Mouse (Mus musculus): ENCODE data around the gene Jak3. TPM values are rescaled to one million over a fixed set of nuclear protein-coding genes. Genes with fewer than 3 reads are reported as not detected.

Gene Jak3
- polyA plus RNA-seq, 1 experiment from 2014 or later = 9.9 TPM

- ATAC-seq (ENCODE audit: borderline replicate concordance, extremely low read depth, low FRiP score, low TSS enrichment) = no peak
- Histone ChIP-seq H3K9me3 (no peaks in the 10 kb centered on the region), H3K27ac (no peak overlapping the region), H3K4me3 (no peak overlapping the region), H3K27me3 (peaks cover 35% of the 10 kb centered on the region), H3K36me3 (no peaks in the 10 kb centered on the region), H3K4me1 (peaks cover 9% of the 10 kb centered on the region; the same call in 1 of the 2 replicates), H3K4me2 (no peak overlapping the region), H3K9ac (no peak overlapping the region)
- WGBS = 46% methylated on average over 8 of the region's 8 CpGs
Observed at GRCm38 (mm10) chr8:71637149-71638095, 38.7 kb upstream of the Jak3 start.

GRCm38 (mm10) chr8:71638321-71638720 lies 37.8 kb upstream of the Jak3 start:
- Histone ChIP-seq H3K27me3 (peaks cover 26% of the 10 kb centered on the region), H3K36me3 (no peaks in the 10 kb centered on the region), H3K9ac (no peak overlapping the region), H3K4me3 (no peak overlapping the region), H3K9me3 (no peaks in the 10 kb centered on the region), H3K27ac (no peak overlapping the region), H3K4me2 (no peak overlapping the region), H3K4me1 (peaks cover 9% of the 10 kb centered on the region; the same call in 1 of the 2 replicates)
- 63% methylated on average over 6 of the region's 6 CpGs for WGBS
- no peak for ATAC-seq (ENCODE audit: borderline replicate concordance, extremely low read depth, low FRiP score, low TSS enrichment)

- Histone ChIP-seq H3K27ac (no peak overlapping the region), H3K4me3 (no peak overlapping the region), H3K4me2 (no peak overlapping the region), H3K27me3 (peaks cover 19% of the 10 kb centered on the region), H3K36me3 (no peaks in the 10 kb centered on the region), H3K4me1 (peaks cover 5% of the 10 kb centered on the region; the same call in 1 of the 2 replicates), H3K9me3 (no peaks in the 10 kb centered on the region), H3K9ac (no peak overlapping the region)
- ATAC-seq (ENCODE audit: borderline replicate concordance, extremely low read depth, low FRiP score, low TSS enrichment) = no peak
- WGBS = 70% methylated on average over 4 of the region's 4 CpGs
Observed at GRCm38 (mm10) chr8:71639318-71639717, 36.8 kb upstream of the Jak3 start.

GRCm38 (mm10) chr8:71645510-71645909 lies 30.6 kb upstream of the Jak3 start:
- no peaks in the 10 kb centered on the region for H3K27me3 ChIP-seq
- no peaks in the 10 kb centered on the region for H3K36me3 ChIP-seq
- H3K4me3 ChIP-seq = no peak overlapping the region
- ATAC-seq (ENCODE audit: borderline replicate concordance, extremely low read depth, low FRiP score, low TSS enrichment) = no peak
- H3K4me1 ChIP-seq = no peaks in the 10 kb centered on the region
- H3K4me2 ChIP-seq = no peak overlapping the region
- no peaks in the 10 kb centered on the region for H3K9me3 ChIP-seq
- H3K9ac ChIP-seq = no peak overlapping the region
- WGBS = 56% methylated on average over 9 of the region's 9 CpGs
- no peak overlapping the region for H3K27ac ChIP-seq

- peaks cover 65% of the 10 kb centered on the region for H3K27me3 ChIP-seq
Observed at GRCm38 (mm10) chr8:71654600-71654999, 21.5 kb upstream of the Jak3 start.

GRCm38 (mm10) chr8:71657816-71658215 lies 18.3 kb upstream of the Jak3 start:
- ATAC-seq (ENCODE audit: borderline replicate concordance, extremely low read depth, low FRiP score, low TSS enrichment) = no peak
- H3K36me3 ChIP-seq = no peaks in the 10 kb centered on the region
- WGBS = 30% methylated on average over 9 of the region's 9 CpGs

More at GRCm38 (mm10) chr8:71654600-71654999, 21.5 kb upstream of the Jak3 start:
- H3K27ac ChIP-seq = no peak overlapping the region
- peak overlapping the region; percentile 46 for H3K4me2 ChIP-seq
- H3K9me3 ChIP-seq = no peaks in the 10 kb centered on the region
- H3K4me3 ChIP-seq = no peak overlapping the region
- H3K4me1 ChIP-seq = peaks cover 8% of the 10 kb centered on the region; the same call in 1 of the 2 replicates
- 1% methylated on average over 24 of the region's 24 CpGs for WGBS
- H3K9ac ChIP-seq = no peak overlapping the region
- no peak for ATAC-seq (ENCODE audit: borderline replicate concordance, extremely low read depth, low FRiP score, low TSS enrichment)
- no peaks in the 10 kb centered on the region for H3K36me3 ChIP-seq

GRCm38 (mm10) chr8:71658515-71659049 lies 17.5 kb upstream of the Jak3 start:
- no peak overlapping the region for H3K4me3 ChIP-seq
- WGBS = 24% methylated on average over 17 of the region's 17 CpGs
- no peak overlapping the region for H3K4me2 ChIP-seq
- H3K9ac ChIP-seq = no peak overlapping the region
- no peaks in the 10 kb centered on the region for H3K36me3 ChIP-seq
- H3K9me3 ChIP-seq = no peaks in the 10 kb centered on the region
- H3K27ac ChIP-seq = no peak overlapping the region
- no peak for ATAC-seq (ENCODE audit: borderline replicate concordance, extremely low read depth, low FRiP score, low TSS enrichment)
- peaks cover 78% of the 10 kb centered on the region for H3K27me3 ChIP-seq
- H3K4me1 ChIP-seq = peaks cover 8% of the 10 kb centered on the region; the same call in 1 of the 2 replicates

More at GRCm38 (mm10) chr8:71657816-71658215, 18.3 kb upstream of the Jak3 start:
- Histone ChIP-seq H3K4me2 (no peak overlapping the region), H3K9ac (no peak overlapping the region), H3K9me3 (no peaks in the 10 kb centered on the region), H3K4me1 (peaks cover 8% of the 10 kb centered on the region; the same call in 1 of the 2 replicates), H3K4me3 (no peak overlapping the region), H3K27me3 (peaks cover 81% of the 10 kb centered on the region), H3K27ac (no peak overlapping the region)

- no peak overlapping the region for H3K9ac ChIP-seq
- peaks cover 66% of the 10 kb centered on the region for H3K27me3 ChIP-seq
- H3K4me1 ChIP-seq = peaks cover 4% of the 10 kb centered on the region; the same call in 1 of the 2 replicates
- ATAC-seq (ENCODE audit: borderline replicate concordance, extremely low read depth, low FRiP score, low TSS enrichment) = no peak
- no peaks in the 10 kb centered on the region for H3K36me3 ChIP-seq
- no peak overlapping the region for H3K4me3 ChIP-seq
- no peak overlapping the region for H3K27ac ChIP-seq
- 48% methylated on average over 1 of the region's 1 CpGs for WGBS
- H3K9me3 ChIP-seq = no peaks in the 10 kb centered on the region
- H3K4me2 ChIP-seq = no peak overlapping the region
Observed at GRCm38 (mm10) chr8:71659751-71660150, 16.3 kb upstream of the Jak3 start.

GRCm38 (mm10) chr8:71660325-71661120 lies 15.6 kb upstream of the Jak3 start:
- peak; percentile 48; the same call in 1 of the 2 replicates for ATAC-seq (ENCODE audit: borderline replicate concordance, extremely low read depth, low FRiP score, low TSS enrichment)
- Histone ChIP-seq H3K27me3 (peaks cover 59% of the 10 kb centered on the region), H3K9ac (no peak overlapping the region), H3K4me1 (peaks cover 7% of the 10 kb centered on the region), H3K27ac (no peak overlapping the region), H3K36me3 (no peaks in the 10 kb centered on the region), H3K9me3 (no peaks in the 10 kb centered on the region), H3K4me3 (no peak overlapping the region), H3K4me2 (no peak overlapping the region)
- 9% methylated on average over 35 of the region's 36 CpGs for WGBS

GRCm38 (mm10) chr8:71665331-71666130 lies 10.6 kb upstream of the Jak3 start:
- H3K4me1 ChIP-seq = peaks cover 29% of the 10 kb centered on the region
- H3K4me2 ChIP-seq = peak overlapping the region; percentile 52
- WGBS = 3% methylated on average over 21 of the region's 22 CpGs
- H3K9ac ChIP-seq = no peak overlapping the region
- no peak overlapping the region for H3K27ac ChIP-seq
- H3K4me3 ChIP-seq = peak overlapping the region; percentile 19; the same call in 1 of the 2 replicates
- no peaks in the 10 kb centered on the region for H3K36me3 ChIP-seq
- H3K9me3 ChIP-seq = no peaks in the 10 kb centered on the region
- ATAC-seq (ENCODE audit: borderline replicate concordance, extremely low read depth, low FRiP score, low TSS enrichment) = peak; percentile 37; the same call in 1 of the 2 replicates
- H3K27me3 ChIP-seq = peaks cover 53% of the 10 kb centered on the region

GRCm38 (mm10) chr8:71666855-71667254 lies 9.2 kb upstream of the Jak3 start:
- ATAC-seq (ENCODE audit: borderline replicate concordance, extremely low read depth, low FRiP score, low TSS enrichment) = no peak
- Histone ChIP-seq H3K9me3 (no peaks in the 10 kb centered on the region), H3K4me3 (no peak overlapping the region), H3K27me3 (peaks cover 57% of the 10 kb centered on the region), H3K36me3 (no peaks in the 10 kb centered on the region), H3K27ac (no peak overlapping the region), H3K9ac (no peak overlapping the region), H3K4me1 (peaks cover 41% of the 10 kb centered on the region), H3K4me2 (no peak overlapping the region)
- WGBS = 35% methylated on average over 1 of the region's 1 CpGs
